Mouse (Mus musculus) erythroblast, embryonic 14.5 days (primary cell): ENCODE data around the gene Ddc.

Experiments used
- GATA1 ChIP-seq: IDR thresholded peaks from 2 replicates; pipeline ENCODE4 v1.6.1; 2012; ENCODE audit warnings: low read length, inconsistent platforms, mixed read lengths
- TAL1 ChIP-seq: IDR thresholded peaks from 3 replicates; pipeline ENCODE4 v1.6.1; 2012; ENCODE audit warnings: low read length, inconsistent platforms, mixed read lengths

GRCm38 (mm10) chr11:11821387-11821975 lies 76.5 kb downstream of the Ddc start:
- no peak for TF ChIP-seq GATA1
- no peak for TF ChIP-seq TAL1
